Mouse (Mus musculus) cortical plate, adult 2 months (tissue): ENCODE results near the gene Stxbp6.

Experiments used
- CTCF ChIP-seq: fragments of 200-500 bp; IDR thresholded peaks from 2 replicates; pipeline ENCODE4 v1.5.1; 2011; ENCODE audit warnings: mild to moderate bottlenecking, control low read depth, low read length; ENCODE audit not compliant: insufficient read depth; ENCODE audit errors: extremely low read depth
- POLR2A ChIP-seq: fragments of 200-500 bp; IDR thresholded peaks from 2 replicates; pipeline ENCODE4 v1.6.1; 2011; ENCODE audit warnings: mild to moderate bottlenecking, low read length, control low read depth; ENCODE audit not compliant: insufficient read depth; ENCODE audit errors: extremely low read depth

DNA sequence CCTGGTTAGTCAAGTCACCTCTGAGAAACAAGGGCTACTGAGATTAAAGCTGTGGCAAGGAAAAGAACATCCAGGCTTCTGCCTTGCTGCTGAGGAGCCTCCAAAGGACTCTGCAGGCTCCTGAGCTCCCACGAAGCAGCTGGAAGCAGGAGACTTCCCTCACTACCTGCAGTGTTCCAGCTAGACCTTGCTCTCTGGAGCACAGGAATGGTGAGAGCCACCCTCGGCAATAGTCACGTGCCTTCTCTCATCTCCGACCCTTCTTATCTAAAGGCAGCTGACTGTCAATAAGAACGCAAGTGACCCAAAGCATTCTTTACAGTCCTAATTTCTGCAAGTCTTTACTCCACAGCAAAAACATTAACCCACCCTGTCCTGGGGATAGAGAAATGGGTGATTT, 13.2 kb downstream of the Stxbp6 start:
- no peak for TF ChIP-seq POLR2A
- TF ChIP-seq CTCF, result no peak
